Mouse (Mus musculus) G1E (cell line): Measurements from ENCODE around the gene Elob. TPM values are rescaled to one million over a fixed set of nuclear protein-coding genes. Genes with fewer than 3 reads are reported as not detected.

Experiments
- ATAC-seq: 2 replicates; pipeline ENCODE4 v1.8.0; 2016; ENCODE audit warnings: mild to moderate bottlenecking; ENCODE audit not compliant: insufficient number of reproducible peaks, poor library complexity, low FRiP score, severe bottlenecking; ENCODE audit errors: extremely low read depth
- DNase-seq: peaks from one replicate; pipeline ENCODE4 v3.0.0; 2012; ENCODE audit warnings: low spot score
- H3K27me3 ChIP-seq: 2 replicates; pipeline ENCODE4 v1.6.1; 2012; ENCODE audit warnings: mild to moderate bottlenecking, low read length, inconsistent platforms; ENCODE audit not compliant: insufficient read depth
- H3K36me3 ChIP-seq: replicated peaks from 2 replicates; pipeline ENCODE3; 2012; ENCODE audit warnings: mild to moderate bottlenecking, inconsistent platforms
- H3K4me1 ChIP-seq: 2 replicates; pipeline ENCODE4 v1.6.1; 2012; ENCODE audit warnings: low read depth, low read length, inconsistent platforms, mixed read lengths; ENCODE audit not compliant: insufficient read depth
- H3K4me3 ChIP-seq: 2 replicates; pipeline ENCODE4 v1.5.1; 2012; ENCODE audit warnings: low read depth, mild to moderate bottlenecking, inconsistent platforms, low read length, moderate library complexity, mixed read lengths
- H3K9me3 ChIP-seq: replicated peaks from 2 replicates; pipeline ENCODE4 v1.6.1; 2012; ENCODE audit warnings: inconsistent platforms
- CTCF ChIP-seq: IDR thresholded peaks from 2 replicates; pipeline ENCODE4 v1.5.1; 2012; ENCODE audit warnings: low read depth, low read length, inconsistent platforms, mixed read lengths
- GATA1 ChIP-seq: IDR thresholded peaks from 2 replicates; pipeline ENCODE4 v1.6.1; 2012; ENCODE audit warnings: borderline replicate concordance, low read length, inconsistent platforms, mixed read lengths
- GATA2 ChIP-seq: IDR thresholded peaks from 2 replicates; pipeline ENCODE4 v1.6.1; 2012; ENCODE audit warnings: low read depth, low read length, inconsistent platforms, borderline replicate concordance
- POLR2AphosphoS5 ChIP-seq: IDR thresholded peaks from 2 replicates; pipeline ENCODE4 v1.6.1; 2012; ENCODE audit warnings: low read depth, low read length, inconsistent platforms; ENCODE audit not compliant: insufficient replicate concordance
- TAL1 ChIP-seq: conservative IDR thresholded peaks from 2 replicates; pipeline ENCODE4 v1.6.1; 2012; ENCODE audit warnings: low read depth, low read length, inconsistent platforms, mixed read lengths
- polyA plus RNA-seq: library from polyadenylated mRNA; stranded (reverse); fragments of >175 nt; gene quantifications from 2 replicates; pipeline ENCODE4 v1.2.3, GENCODE M21; 2012
- total RNA-seq, 2 experiments: library from RNA; stranded (forward) in 1 of 2; stranded (reverse) in 1 of 2; fragments of 200-1000 nt in 1 of 2; fragments of >200 nt in 1 of 2; fragmentation: Nextera tagmentation in 1 of 2; gene quantifications; 2 replicates each; pipeline ENCODE4 v1.2.3; 2014 to 2017

Gene Elob
- total and polyA plus RNA-seq, 3 experiments = 171 to 984 (median 468) TPM

DNA sequence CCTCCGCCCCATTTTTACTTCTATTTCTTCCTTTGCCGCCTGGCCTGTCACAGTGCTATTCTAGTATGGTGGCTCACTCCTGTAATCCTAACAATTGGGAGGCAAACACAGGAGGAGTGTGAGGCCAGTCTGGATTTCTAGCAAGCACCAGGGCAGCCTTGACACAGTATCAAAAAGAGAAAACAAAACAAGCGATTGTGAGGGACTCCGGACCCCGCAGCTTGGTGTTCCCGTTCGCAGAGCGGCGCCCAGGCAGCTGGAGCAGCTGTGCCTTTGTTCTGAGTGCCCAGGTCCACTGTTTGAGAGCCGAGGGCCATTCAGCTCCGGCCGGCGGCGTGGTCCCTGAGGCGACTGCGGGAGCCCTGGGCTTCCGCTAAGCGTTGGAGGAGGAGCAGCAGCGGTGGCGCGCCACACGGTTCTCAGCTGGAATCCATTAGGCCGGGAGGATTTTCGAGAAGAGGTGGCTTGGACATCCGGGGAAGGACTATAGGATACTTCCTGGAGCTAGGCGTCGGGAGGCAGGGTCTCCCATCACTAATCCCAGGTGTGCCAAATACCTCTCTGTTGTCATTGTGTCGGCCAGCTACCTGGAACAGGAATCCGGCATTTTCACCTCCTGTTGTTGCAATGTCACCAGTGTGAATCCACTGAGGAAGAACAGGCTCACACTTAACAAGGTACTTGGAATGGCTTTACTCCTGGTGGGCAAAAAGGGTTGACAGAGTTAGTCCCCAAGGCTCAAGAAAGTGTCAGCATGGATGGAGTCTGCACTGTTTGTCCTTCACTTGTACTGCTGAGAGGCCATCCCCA, 38.5 kb downstream of the Elob start, which contains the start of gene Srrm2:
Gene Srrm2 (plus strand): TSS at position 264 of the 810 bp plus-strand sequence.
- no peaks in the 10 kb centered on the region for H3K4me1 ChIP-seq
- no peak for TF ChIP-seq GATA2
- no peak for TF ChIP-seq CTCF
- TF ChIP-seq POLR2AphosphoS5 = no peak
- no peak for TF ChIP-seq TAL1
- no peak for TF ChIP-seq GATA1
- H3K9me3 ChIP-seq = no peaks in the 10 kb centered on the region
- H3K36me3 ChIP-seq = no peaks in the 10 kb centered on the region
- peaks cover 44% of the 10 kb centered on the region for H3K27me3 ChIP-seq
- H3K4me3 ChIP-seq = no peak within 1 kb of the TSS
- no peak for ATAC-seq
- no peak for DNase-seq

DNA sequence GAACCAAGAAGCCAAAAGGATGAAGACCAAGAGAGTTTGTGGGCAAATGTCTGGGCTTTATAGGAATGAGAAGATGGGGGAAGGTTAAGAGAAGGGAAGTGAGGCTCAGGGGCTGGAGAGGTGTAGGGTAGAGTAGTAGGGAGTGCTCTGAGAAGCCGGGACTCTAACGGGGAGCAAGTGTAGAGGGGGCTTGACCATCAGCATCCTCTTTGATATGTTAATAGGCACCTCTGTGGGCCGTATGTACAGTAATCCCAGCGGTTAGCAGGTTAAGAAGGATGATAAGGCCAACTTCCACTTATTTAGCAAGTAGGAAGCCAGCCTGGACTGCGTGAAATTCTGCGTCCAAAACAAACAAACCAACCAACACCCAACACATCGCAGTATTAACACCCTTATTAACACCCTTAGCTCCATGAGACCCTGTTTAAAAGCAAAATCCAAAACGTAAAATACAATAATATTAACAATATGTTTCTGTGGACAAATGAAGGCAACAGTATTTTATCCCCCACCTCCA, 39.1 kb downstream of the Elob start:
- TF ChIP-seq POLR2AphosphoS5 = no peak
- TF ChIP-seq GATA2 = no peak
- no peak for TF ChIP-seq GATA1
- no peak for TF ChIP-seq TAL1
- TF ChIP-seq CTCF = no peak
- Histone ChIP-seq H3K4me3 (no peak overlapping the region), H3K9me3 (no peaks in the 10 kb centered on the region), H3K36me3 (no peaks in the 10 kb centered on the region), H3K27me3 (peaks cover 45% of the 10 kb centered on the region), H3K4me1 (no peaks in the 10 kb centered on the region)
- DNase-seq (no peak), ATAC-seq (no peak)

DNA sequence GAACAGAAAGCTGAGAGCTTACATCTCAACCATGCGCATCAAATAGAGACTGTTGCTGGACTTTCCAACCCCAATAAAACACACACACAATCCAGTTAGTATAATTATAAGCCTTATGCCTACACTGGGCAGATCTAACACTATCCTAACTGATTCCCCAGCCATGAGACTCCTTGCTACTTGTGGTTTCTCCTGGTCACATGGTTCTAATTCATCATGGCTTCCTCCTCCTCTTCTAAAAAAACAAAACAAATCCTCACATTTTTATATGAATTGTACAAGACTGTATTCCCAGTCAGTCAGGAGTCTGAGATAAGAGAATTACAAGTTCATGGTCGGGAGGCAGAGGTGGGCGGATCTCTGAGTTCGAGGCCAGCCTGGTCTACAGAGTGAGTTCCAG, 40.0 kb downstream of the Elob start:
- TF ChIP-seq GATA1 (no peak), POLR2AphosphoS5 (no peak), GATA2 (no peak), CTCF (no peak), TAL1 (no peak)

DNA sequence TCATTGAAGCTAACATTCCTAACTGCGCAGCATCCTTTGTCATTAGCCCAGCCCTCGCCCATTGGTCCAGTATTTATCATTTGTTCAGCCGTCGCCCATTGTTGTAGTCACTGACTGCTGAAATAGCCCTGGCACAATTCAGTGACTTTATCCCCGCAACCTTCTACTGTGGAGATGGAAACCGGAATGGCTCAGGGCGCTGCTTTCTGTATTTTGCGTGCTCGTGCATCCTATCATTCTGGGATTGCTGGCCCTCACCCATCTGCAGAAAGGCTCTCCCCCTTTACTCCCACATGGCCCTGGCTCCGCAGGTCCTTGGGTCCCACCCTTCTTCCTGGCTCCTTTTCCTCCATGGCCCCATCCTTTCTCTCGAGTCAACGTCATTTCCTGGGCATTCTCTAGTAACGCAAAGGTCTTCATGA, 42.4 kb downstream of the Elob start:
- Histone ChIP-seq H3K4me1 (no peaks in the 10 kb centered on the region), H3K27me3 (peaks cover 43% of the 10 kb centered on the region), H3K9me3 (no peaks in the 10 kb centered on the region), H3K36me3 (no peaks in the 10 kb centered on the region), H3K4me3 (no peak overlapping the region)
- no peak for ATAC-seq
- TF ChIP-seq POLR2AphosphoS5 (no peak), GATA2 (no peak), GATA1 (no peak), TAL1 (no peak)
- DNase-seq = no peak

More for the DNA sequence above, 40.0 kb downstream of the Elob start:
- Histone ChIP-seq H3K4me1 (no peaks in the 10 kb centered on the region), H3K9me3 (no peaks in the 10 kb centered on the region), H3K27me3 (peaks cover 48% of the 10 kb centered on the region), H3K4me3 (no peak overlapping the region), H3K36me3 (no peaks in the 10 kb centered on the region)
- DNase-seq (no peak), ATAC-seq (no peak)

DNA sequence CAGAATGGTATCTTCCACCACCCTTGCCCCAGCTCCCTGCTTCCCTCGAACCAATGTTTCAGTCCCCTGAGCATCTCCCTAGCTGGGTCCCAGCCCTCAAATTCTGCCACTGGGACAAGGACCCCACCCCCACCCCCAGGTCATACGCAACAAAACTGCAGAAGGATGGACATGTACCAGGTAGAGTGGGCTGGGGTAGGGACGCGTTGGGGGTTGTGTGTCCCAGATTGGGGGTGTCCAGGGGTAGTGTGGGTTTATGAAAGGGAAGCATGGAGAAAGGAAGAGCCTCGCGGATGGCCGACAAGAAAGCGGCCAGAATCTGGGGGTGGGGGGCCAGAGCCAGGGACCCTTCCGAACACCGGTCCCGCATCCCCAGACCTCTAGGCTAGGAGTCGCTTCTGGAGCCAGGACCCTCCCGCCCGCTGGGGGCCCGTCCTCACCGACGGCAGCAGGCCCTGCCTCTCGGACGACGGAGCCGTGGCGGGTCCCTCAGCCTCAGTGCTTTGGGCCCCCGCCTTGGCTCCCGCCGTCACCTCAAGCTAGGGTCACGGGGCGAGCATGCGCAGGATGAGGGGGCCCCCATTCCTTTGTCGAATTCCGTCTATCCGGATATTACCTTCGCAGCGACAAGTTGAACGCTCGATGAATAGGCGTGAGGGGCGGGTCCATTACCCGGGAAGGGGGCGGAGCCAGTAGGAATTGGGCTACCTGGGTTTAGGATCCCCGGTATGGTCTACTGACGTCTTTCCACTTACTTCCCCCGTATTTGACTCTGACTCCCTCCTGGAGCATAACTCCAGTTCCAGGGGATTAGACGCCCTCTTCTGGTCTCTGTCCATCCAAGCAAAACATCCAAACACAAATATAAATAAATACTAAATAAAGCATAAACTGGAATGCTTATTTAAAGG, 43.1 kb downstream of the Elob start, which contains the start of gene Flywch2:
Gene Flywch2 (minus strand): TSS at position 521 of the 911 bp plus-strand sequence.
- Histone ChIP-seq H3K36me3 (no peaks in the 10 kb centered on the region), H3K4me1 (no peaks in the 10 kb centered on the region), H3K27me3 (peaks cover 41% of the 10 kb centered on the region), H3K4me3 (no peak within 1 kb of the TSS), H3K9me3 (no peaks in the 10 kb centered on the region)
- no peak for ATAC-seq
- DNase-seq = no peak
- no peak for TF ChIP-seq CTCF
- no peak for TF ChIP-seq GATA1
- TF ChIP-seq GATA2 = no peak
- no peak for TF ChIP-seq TAL1
- TF ChIP-seq POLR2AphosphoS5 = no peak

DNA sequence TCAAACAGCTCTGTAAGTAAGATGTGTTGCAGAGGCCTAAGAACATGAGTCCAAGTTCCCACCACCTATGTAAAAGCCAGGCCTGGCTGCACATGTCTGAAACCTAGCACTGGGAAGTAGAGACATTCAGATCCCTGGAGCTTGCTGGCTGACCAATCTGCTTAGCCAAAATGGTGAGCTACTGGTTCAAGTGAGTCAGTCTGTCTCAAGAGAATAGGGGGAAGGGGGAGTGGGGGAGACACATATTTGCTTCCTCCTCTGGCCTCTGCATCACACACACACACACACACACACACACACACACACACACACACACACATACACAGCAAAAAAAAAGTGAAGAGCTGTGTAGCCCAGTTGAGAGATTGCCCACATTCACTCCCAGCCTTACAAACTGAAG, 45.6 kb downstream of the Elob start:
- no peaks in the 10 kb centered on the region for H3K4me1 ChIP-seq
- H3K9me3 ChIP-seq = no peaks in the 10 kb centered on the region
- no peak for DNase-seq
- no peak for ATAC-seq
- TF ChIP-seq GATA1 (no peak), POLR2AphosphoS5 (no peak), TAL1 (no peak), GATA2 (no peak), CTCF (no peak)
- no peak overlapping the region for H3K4me3 ChIP-seq
- no peaks in the 10 kb centered on the region for H3K36me3 ChIP-seq
- H3K27me3 ChIP-seq = peaks cover 48% of the 10 kb centered on the region
